In genomic region chr7:73323556-73323955, GRCm38 (mm10) we compare ENCODE assay signal across 11 mouse cellular contexts. TPM values are rescaled to one million over a fixed set of nuclear protein-coding genes. Genes with fewer than 3 reads are reported as not detected.
DNase-seq lines count a peak whose midpoint lies in the region; ATAC-seq lines count a peak whose summit lies in the region.
"Had no signal": no experiment of that assay in that cellular context is flagged by ENCODE, and none has a peak within 500 bp of the region (broad histone marks: within the 10 kb centered on the region; RNA-seq: fewer than 3 reads in every experiment).

No protein-coding gene starts in this region.

- H3K4me3 ChIP-seq in embryonic facial prominence, embryonic 10.5 days: peak overlapping the region; percentile 42
- peak overlapping the region; percentile 27; the same call in 1 of the 2 replicates for H3K4me3 ChIP-seq in heart, embryonic 11.5 days (ENCODE audit: low read depth, low read length)
- H3K4me3 ChIP-seq in limb, embryonic 15.5 days: peak overlapping the region; percentile 21
- H3K4me3 ChIP-seq in hindbrain, embryonic 14.5 days (replicated peaks; ENCODE audit: low read length): no peak overlapping the region
- H3K4me3 ChIP-seq: erythroblast, embryonic 14.5 days had no signal

- H3K4me1 ChIP-seq in embryonic facial prominence, embryonic 10.5 days: peaks cover 27% of the 10 kb centered on the region
- peaks cover 12% of the 10 kb centered on the region for H3K4me1 ChIP-seq in heart, embryonic 11.5 days (ENCODE audit: control insufficient read depth, insufficient read depth, low read length)
- H3K4me1 ChIP-seq in limb, embryonic 15.5 days: peaks cover 36% of the 10 kb centered on the region
- no peaks in the 10 kb centered on the region for H3K4me1 ChIP-seq in hindbrain, embryonic 14.5 days (replicated peaks; ENCODE audit: control insufficient read depth, insufficient read depth, low read length)

- peaks cover 4% of the 10 kb centered on the region; the same call in 1 of the 2 replicates for H3K9me3 ChIP-seq in embryonic facial prominence, embryonic 10.5 days
- H3K9me3 ChIP-seq in heart, embryonic 11.5 days (replicated peaks; ENCODE audit: control insufficient read depth, low read length): no peaks in the 10 kb centered on the region; the same call in 1 of the 2 replicates
- no peaks in the 10 kb centered on the region for H3K9me3 ChIP-seq in limb, embryonic 15.5 days
- no peaks in the 10 kb centered on the region for H3K9me3 ChIP-seq in hindbrain, embryonic 14.5 days (ENCODE audit: control insufficient read depth, low read length)

- no peak overlapping the region for H3K27ac ChIP-seq in embryonic facial prominence, embryonic 10.5 days (replicated peaks)
- no peak overlapping the region for H3K27ac ChIP-seq in heart, embryonic 11.5 days (ENCODE audit: low read depth, low read length)
- H3K27ac ChIP-seq in limb, embryonic 15.5 days: no peak overlapping the region
- no peak overlapping the region for H3K27ac ChIP-seq in hindbrain, embryonic 14.5 days
- H3K27ac ChIP-seq: macrophage had no signal

- no peaks in the 10 kb centered on the region for H3K36me3 ChIP-seq in embryonic facial prominence, embryonic 10.5 days (replicated peaks)
- H3K36me3 ChIP-seq in heart, embryonic 11.5 days (ENCODE audit: control insufficient read depth, insufficient read depth, low read length): no peaks in the 10 kb centered on the region
- no peaks in the 10 kb centered on the region for H3K36me3 ChIP-seq in limb, embryonic 15.5 days
- no peaks in the 10 kb centered on the region for H3K36me3 ChIP-seq in hindbrain, embryonic 14.5 days (replicated peaks; ENCODE audit: control insufficient read depth, insufficient read depth)

- peaks cover 5% of the 10 kb centered on the region; the same call in 1 of the 2 replicates for H3K27me3 ChIP-seq in embryonic facial prominence, embryonic 10.5 days (replicated peaks; ENCODE audit: low read depth, poor library complexity, severe bottlenecking)
- no peaks in the 10 kb centered on the region; the same call in 1 of the 2 replicates for H3K27me3 ChIP-seq in heart, embryonic 11.5 days (ENCODE audit: control insufficient read depth, insufficient read depth, low read length)
- H3K27me3 ChIP-seq in limb, embryonic 15.5 days: peaks cover 3% of the 10 kb centered on the region; the same call in 1 of the 2 replicates
- H3K27me3 ChIP-seq in hindbrain, embryonic 14.5 days (ENCODE audit: control insufficient read depth, insufficient read depth, low read length): no peaks in the 10 kb centered on the region

- WGBS in embryonic facial prominence, embryonic 10.5 days: 33% methylated on average over 12 of the region's 12 CpGs
- 25% methylated on average over 12 of the region's 12 CpGs for WGBS in heart, embryonic 11.5 days (ENCODE audit: insufficient replicate concordance)
- WGBS in limb, embryonic 15.5 days: 32% methylated on average over 12 of the region's 12 CpGs
- 61% methylated on average over 12 of the region's 12 CpGs for WGBS in hindbrain, embryonic 14.5 days

- DNase-seq in kidney, postnatal 4 days: peak; percentile 18 to 27
- DNase-seq in kidney, adult 11 months: no peak
- DNase-seq in embryonic facial prominence, embryonic 10.5 days (ENCODE audit: low spot score): peak; percentile 26
- DNase-seq in frontal cortex, postnatal 14 days (ENCODE audit: low spot score in 2 of 2): no peak
- no peak for DNase-seq in spleen, adult 12 weeks (ENCODE audit: low spot score)
- no peak for DNase-seq in hindbrain, embryonic 14.5 days (ENCODE audit: low spot score)
- DNase-seq: cerebellum, adult 11-12 months had no signal

- ATAC-seq in heart, embryonic 11.5 days (replicated peaks; ENCODE audit: insufficient number of reproducible peaks, low FRiP score, low TSS enrichment): no peak
- no peak for ATAC-seq in limb, embryonic 15.5 days (ENCODE audit: insufficient number of reproducible peaks, low FRiP score, low TSS enrichment, low read depth)
- no peak for ATAC-seq in hindbrain, embryonic 14.5 days (ENCODE audit: low FRiP score)

- no peak overlapping the region for H3K9ac ChIP-seq in heart, embryonic 11.5 days (ENCODE audit: low read depth, low read length)
- no peak overlapping the region for H3K9ac ChIP-seq in limb, embryonic 15.5 days
- H3K9ac ChIP-seq in hindbrain, embryonic 14.5 days: no peak overlapping the region

- H3K4me2 ChIP-seq in heart, embryonic 11.5 days: peak overlapping the region; percentile 58
- peak overlapping the region; percentile 37 for H3K4me2 ChIP-seq in limb, embryonic 15.5 days
- no peak overlapping the region for H3K4me2 ChIP-seq in hindbrain, embryonic 14.5 days (replicated peaks)

RNA-seq across cellular contexts. Expression of gene Rgma, which starts 51.8 kb away (rescaled TPM):
- 23.4 and 26.5 TPM in 2 replicates for polyA plus RNA-seq in embryonic facial prominence, embryonic 10.5 days (2016; fragmentation: Nextera tagmentation; extraction: Ambion mirVana)
- polyA plus RNA-seq in heart, embryonic 11.5 days (2014; fragmentation: Nextera tagmentation; extraction: Ambion mirVana): 4.2 and 5.8 TPM in 2 replicates
- polyA plus RNA-seq in limb, embryonic 15.5 days (2015; fragmentation: Nextera tagmentation; extraction: Ambion mirVana): 17.1 and 18.0 TPM in 2 replicates
- polyA plus RNA-seq in hindbrain, embryonic 14.5 days (2014; fragmentation: Nextera tagmentation; extraction: Ambion mirVana): 46.3 and 46.7 TPM in 2 replicates
- polyA plus RNA-seq: erythroblast, embryonic 14.5 days; macrophage had no signal

Comparison
In these comparisons a context has a peak if more than half of its experiments do, and no peak if none do; other contexts are left out.
1. DNase-seq: peak in kidney, postnatal 4 days (2 of 2) and embryonic facial prominence, embryonic 10.5 days (single experiment); none in kidney, adult 11 months (single experiment), frontal cortex, postnatal 14 days (0 of 2), spleen, adult 12 weeks (single experiment) and hindbrain, embryonic 14.5 days (single experiment).